Comparison of ENCODE assay signal across 25 mouse cellular contexts in genomic region chr3:154331003-154331340, GRCm38 (mm10). TPM values are rescaled to one million over a fixed set of nuclear protein-coding genes. Genes with fewer than 3 reads are reported as not detected.
DNase-seq lines count a peak whose midpoint lies in the region; ATAC-seq and TF ChIP-seq lines count a peak whose summit lies in the region.
"Had no signal": no experiment of that assay in that cellular context is flagged by ENCODE, and none has a peak within 500 bp of the region (broad histone marks: within the 10 kb centered on the region; RNA-seq: fewer than 3 reads in every experiment).

No protein-coding gene starts in this region.

- no peak overlapping the region for H3K27ac ChIP-seq in liver, postnatal 0 days (ENCODE audit: low read depth)
- no peak overlapping the region for H3K27ac ChIP-seq in bone marrow macrophage, adult 2 months (ENCODE audit: insufficient read depth, low read depth, low read length)
- peak overlapping the region; percentile 79 for H3K27ac ChIP-seq in brown adipose tissue, adult 24 weeks (replicated peaks; ENCODE audit: low read depth, low read length)
- peak overlapping the region; percentile 80 for H3K27ac ChIP-seq in embryonic facial prominence, embryonic 15.5 days (replicated peaks)
- no peak overlapping the region for H3K27ac ChIP-seq in layer of hippocampus, adult 2 months
- H3K27ac ChIP-seq: hindbrain, embryonic 15.5 days; intestine, embryonic 15.5 days; kidney, embryonic 15.5 days; left cerebral cortex, adult 2 months; liver, embryonic 14.5 days had no signal

- TF ChIP-seq POLR2A in bone marrow macrophage, adult 2 months (IDR thresholded peaks at IDR 0.05; ENCODE audit: borderline replicate concordance, low read depth, low read length), result no peak

- TF ChIP-seq CTCF in liver, postnatal 0 days (IDR thresholded peaks at IDR 0.05; ENCODE audit: low read depth), result no peak
- no peak for TF ChIP-seq CTCF in bone marrow macrophage, adult 2 months (IDR thresholded peaks at IDR 0.05; ENCODE audit: low read depth, low read length)
- no peak for TF ChIP-seq CTCF in layer of hippocampus, adult 2 months (conservative IDR thresholded peaks at IDR 0.05)

- peaks cover 6% of the 10 kb centered on the region; the same call in 1 of the 2 replicates for H3K4me1 ChIP-seq in liver, postnatal 0 days (ENCODE audit: insufficient read depth)
- H3K4me1 ChIP-seq in bone marrow macrophage, adult 2 months (ENCODE audit: control insufficient read depth, insufficient read depth, low read length), result peaks cover 12% of the 10 kb centered on the region; the same call in 1 of the 2 replicates
- no peaks in the 10 kb centered on the region for H3K4me1 ChIP-seq in brown adipose tissue, adult 24 weeks (ENCODE audit: control insufficient read depth, insufficient read depth, insufficient read length, low read length)
- H3K4me1 ChIP-seq in embryonic facial prominence, embryonic 15.5 days, result peaks cover 30% of the 10 kb centered on the region

- no peak for TF ChIP-seq EP300 in liver, postnatal 0 days (IDR thresholded peaks at IDR 0.05; ENCODE audit: low read depth)

- peaks cover 94% of the 10 kb centered on the region for H3K27me3 ChIP-seq in liver, postnatal 0 days (ENCODE audit: insufficient read depth, low read length)
- peaks cover 77% of the 10 kb centered on the region for H3K27me3 ChIP-seq in embryonic facial prominence, embryonic 15.5 days

- no peak for DNase-seq in liver, postnatal 0 days
- no peak for DNase-seq in liver
- DNase-seq in layer of hippocampus, adult 2 months (ENCODE audit: low spot score in 2 of 2), result no peak
- DNase-seq in frontal cortex, postnatal 10 days (ENCODE audit: low spot score in 2 of 2), result no peak
- DNase-seq: B cell, adult 2 months; gastrocnemius, postnatal 36 days had no signal

- H3K9me3 ChIP-seq in liver, postnatal 0 days (ENCODE audit: low read length), result no peaks in the 10 kb centered on the region
- H3K9me3 ChIP-seq in embryonic facial prominence, embryonic 15.5 days (replicated peaks), result no peaks in the 10 kb centered on the region
- H3K9me3 ChIP-seq: hindbrain, embryonic 15.5 days; intestine, embryonic 15.5 days; kidney, embryonic 15.5 days had no signal

- no peaks in the 10 kb centered on the region for H3K36me3 ChIP-seq in liver, postnatal 0 days (replicated peaks; ENCODE audit: insufficient read depth, low read length)
- H3K36me3 ChIP-seq in embryonic facial prominence, embryonic 15.5 days, result no peaks in the 10 kb centered on the region
- H3K36me3 ChIP-seq: G1E; hindbrain, embryonic 15.5 days; intestine, embryonic 15.5 days; kidney, embryonic 15.5 days had no signal

- peak overlapping the region; percentile 15; the same call in 1 of the 2 replicates for H3K4me3 ChIP-seq in liver, postnatal 0 days (ENCODE audit: low read depth, low read length)
- H3K4me3 ChIP-seq in bone marrow macrophage, adult 2 months (ENCODE audit: insufficient read depth, low read length), result peak overlapping the region; percentile 35; the same call in 1 of the 2 replicates
- H3K4me3 ChIP-seq in brown adipose tissue, adult 24 weeks (ENCODE audit: insufficient read depth, low read depth, low read length), result peak overlapping the region; percentile 64
- H3K4me3 ChIP-seq in embryonic facial prominence, embryonic 15.5 days (replicated peaks), result peak overlapping the region; percentile 50
- H3K4me3 ChIP-seq in layer of hippocampus, adult 2 months, result no peak overlapping the region
- H3K4me3 ChIP-seq: hindbrain, embryonic 15.5 days; intestine, embryonic 15.5 days; left cerebral cortex, adult 2 months had no signal

- no peak overlapping the region for H3K9ac ChIP-seq in liver, postnatal 0 days (replicated peaks)
- no peak overlapping the region for H3K9ac ChIP-seq in embryonic facial prominence, embryonic 15.5 days
- H3K9ac ChIP-seq: hindbrain, embryonic 15.5 days; intestine, embryonic 15.5 days; kidney, embryonic 15.5 days; liver, embryonic 14.5 days had no signal

- H3K4me2 ChIP-seq in liver, postnatal 0 days (ENCODE audit: low read depth, low read length), result no peak overlapping the region
- H3K4me2 ChIP-seq in embryonic facial prominence, embryonic 15.5 days (replicated peaks), result peak overlapping the region; percentile 72
- H3K4me2 ChIP-seq: intestine, embryonic 15.5 days had no signal

- under 1% methylated on average over 10 of the region's 10 CpGs for WGBS in liver, postnatal 0 days (ENCODE audit: insufficient replicate concordance)
- WGBS in embryonic facial prominence, embryonic 15.5 days, result 1% methylated on average over 10 of the region's 10 CpGs

- no peak for ATAC-seq in liver, postnatal 0 days
- no peak for ATAC-seq in embryonic facial prominence, embryonic 15.5 days (ENCODE audit: insufficient number of reproducible peaks, low FRiP score, low TSS enrichment, low read depth)
- ATAC-seq: forebrain, embryonic 16.5 days; intestine, embryonic 15.5 days; Patski had no signal

RNA-seq across cellular contexts. Expression of gene Lhx8, which starts 0.5 kb away (rescaled TPM):
- not detected in 2 replicates for polyA plus RNA-seq in liver, postnatal 0 days (2015; fragmentation: Nextera tagmentation; extraction: Ambion mirVana)
- polyA plus RNA-seq in bone marrow macrophage, adult 2 months (2012; ENCODE audit: insufficient read depth, insufficient read length, missing spikeins), result not detected in 2 replicates
- 1.5 and 2.8 TPM in 2 replicates for polyA plus RNA-seq in brown adipose tissue, adult 24 weeks (2012; ENCODE audit: insufficient read depth, insufficient read length, missing spikeins)
- 29.9 and 33.6 TPM in 2 replicates for polyA plus RNA-seq in embryonic facial prominence, embryonic 15.5 days (2015; fragmentation: Nextera tagmentation; extraction: Ambion mirVana)
- not detected for total RNA-seq in layer of hippocampus, adult 2 months (2021)
- total RNA-seq: CH12.LX; gastrocnemius, postnatal 36 days; heart, adult 8-10 months; hematopoietic stem cell, adult 5-6 weeks; layer of hippocampus, postnatal 10 days; neutrophil, adult 5-6 weeks had no signal
- polyA plus RNA-seq: cerebellum, adult 2 months; G1E; kidney, embryonic 15.5 days; Patski; small intestine, adult 2 months; stomach, embryonic 16.5 days had no signal

Comparison
In these comparisons a context has a peak if more than half of its experiments do, and no peak if none do; other contexts are left out.
1. H3K27ac ChIP-seq: peak in brown adipose tissue, adult 24 weeks (single experiment) and embryonic facial prominence, embryonic 15.5 days (single experiment); none in liver, postnatal 0 days (single experiment), bone marrow macrophage, adult 2 months (single experiment) and layer of hippocampus, adult 2 months (single experiment).